Mouse (Mus musculus): Measurements from ENCODE around the gene Msx3. TPM values are rescaled to one million over a fixed set of nuclear protein-coding genes. Genes with fewer than 3 reads are reported as not detected.

The Msx3 gene
- total RNA-seq (2023) = not detected

GRCm38 (mm10) chr7:140048361-140049114, at the start of gene Msx3:
Gene Msx3 (minus strand): TSS chr7:140049089.

GRCm38 (mm10) chr7:140092924-140093528, 44.1 kb upstream of the Msx3 start, which contains the start of gene Prap1:
Gene Prap1 (plus strand): TSS chr7:140093395.

GRCm38 (mm10) chr7:140082242-140082678, 33.4 kb upstream of the Msx3 start, which contains the start of gene Caly:
Gene Caly (minus strand): TSS chr7:140082548.

GRCm38 (mm10) chr7:140036281-140037170, 12.4 kb downstream of the Msx3 start, which contains the start of the genes Zfp511 and Tubgcp2:
Gene Zfp511 (plus strand): TSS chr7:140036391.
Gene Tubgcp2 (minus strand): TSS chr7:140036669.

Other genes with a start within 250 kb of the Msx3 start
- not detected for gene Adgra1, start 214.9 kb downstream of the Msx3 start, total RNA-seq (2023)
- not detected for gene Kndc1, start 154.4 kb downstream of the Msx3 start, total RNA-seq (2023)
- 1 to 10 TPM; 1.2 to 1.6 TPM for gene Utf1, start 105.3 kb downstream of the Msx3 start, total RNA-seq (2023)
- not detected for gene 6430531B16Rik, start 70.3 kb downstream of the Msx3 start, total RNA-seq (2023)
- 1 to 10 TPM; 5.3 to 6.2 TPM for gene Adam8, start 56.5 kb downstream of the Msx3 start, total RNA-seq (2023)
- gene Zfp511, start 12.7 kb downstream of the Msx3 start, total RNA-seq (2023) = 10 to 100 TPM; 34.5 to 36.2 TPM
- 10 to 100 TPM; 35.2 to 37.0 TPM for gene Tubgcp2, start 12.4 kb downstream of the Msx3 start, total RNA-seq (2023)
- gene Caly, start 33.5 kb upstream of the Msx3 start, total RNA-seq (2023) = not detected
- not detected for gene Prap1, start 44.3 kb upstream of the Msx3 start, total RNA-seq (2023)
- 10 to 100 TPM; 10.8 to 11.7 TPM for gene Fuom, start 53.4 kb upstream of the Msx3 start, total RNA-seq (2023)
- gene Paox, start 66.7 kb upstream of the Msx3 start, total RNA-seq (2023) = 1 to 10 TPM; 5.7 to 6.3 TPM
- 10 to 100 TPM; 33.6 to 34.2 TPM for gene Echs1, start 67.4 kb upstream of the Msx3 start, total RNA-seq (2023)
- gene Mtg1, start 88.5 kb upstream of the Msx3 start, total RNA-seq (2023) = 10 to 100 TPM; 17.5 to 26.8 TPM
- not detected for gene Sprn, start 105.8 kb upstream of the Msx3 start, total RNA-seq (2023)
- gene Olfr522, start 115.7 kb upstream of the Msx3 start, total RNA-seq (2023) = not detected
- gene Olfr523, start 124.1 kb upstream of the Msx3 start, total RNA-seq (2023) = not detected
- gene Olfr524, start 156.9 kb upstream of the Msx3 start, total RNA-seq (2023) = not detected
- gene Cd163l1, start 169.2 kb upstream of the Msx3 start, total RNA-seq (2023) = 1 to 10 TPM in 1 of 2 experiments, under 1 TPM in 1; 0.86 to 2.6 TPM
- 1 to 10 TPM; 3.6 to 4.5 TPM for gene 5830411N06Rik, start 198.2 kb upstream of the Msx3 start, total RNA-seq (2023)